Mouse (Mus musculus) embryonic facial prominence, embryonic 11.5 days (tissue): Measurements from ENCODE around the gene Mrgpra9. TPM values are rescaled to one million over a fixed set of nuclear protein-coding genes. Genes with fewer than 3 reads are reported as not detected.
"Not testable (repeated sequence)": the region's sequence is repeated elsewhere in the genome, so short reads cannot be mapped to it uniquely, and the experiment has no call there.

ENCODE experiments used
- ATAC-seq: fragments of 200-750 bp; cut with Nextera tagmentation; replicated peaks from 2 replicates; pipeline ENCODE4 v1.8.0; 2017; ENCODE audit warnings: low read depth; ENCODE audit not compliant: insufficient number of reproducible peaks, low FRiP score, low TSS enrichment
- DNase-seq: peaks from one replicate; pipeline ENCODE4 v3.0.0-alpha.2; 2015; ENCODE audit warnings: low spot score
- H3K27ac ChIP-seq: fragments of 300-500 bp; sonication (generic); replicated peaks from 2 replicates; pipeline ENCODE4 v1.5.1; 2014; ENCODE audit warnings: mild to moderate bottlenecking, low read depth, low read length, control low read depth
- H3K27me3 ChIP-seq: fragments of 300-500 bp; sonication (generic); 2 replicates; pipeline ENCODE4 v1.6.1; 2014; ENCODE audit warnings: mild to moderate bottlenecking, low read length, moderate library complexity, mixed read lengths; ENCODE audit not compliant: control insufficient read depth, insufficient read depth
- H3K36me3 ChIP-seq: fragments of 300-500 bp; sonication (generic); replicated peaks from 2 replicates; pipeline ENCODE4 v1.6.1; 2014; ENCODE audit warnings: low read depth, mild to moderate bottlenecking, low read length, moderate library complexity, mixed read lengths; ENCODE audit not compliant: control insufficient read depth, insufficient read depth
- H3K4me1 ChIP-seq: fragments of 300-500 bp; sonication (generic); 2 replicates; pipeline ENCODE4 v1.6.1; 2014; ENCODE audit warnings: low read length, mixed read lengths; ENCODE audit not compliant: control insufficient read depth, insufficient read depth
- H3K4me2 ChIP-seq: fragments of 300-500 bp; sonication (generic); 2 replicates; pipeline ENCODE4 v1.6.1; 2014; ENCODE audit warnings: low read depth, mild to moderate bottlenecking, control low read depth, low read length, moderate library complexity
- H3K4me3 ChIP-seq: fragments of 300-500 bp; sonication (generic); 2 replicates; pipeline ENCODE4 v1.5.1; 2014; ENCODE audit warnings: low read depth, low read length, control low read depth
- H3K9ac ChIP-seq: fragments of 300-500 bp; sonication (generic); replicated peaks from 2 replicates; pipeline ENCODE4 v1.6.1; 2014; ENCODE audit warnings: mild to moderate bottlenecking, control low read depth, low read length
- H3K9me3 ChIP-seq: fragments of 300-500 bp; sonication (generic); replicated peaks from 2 replicates; pipeline ENCODE4 v1.6.1; 2016; ENCODE audit warnings: mild to moderate bottlenecking, low read length, inconsistent platforms, mixed read lengths; ENCODE audit not compliant: control insufficient read depth
- WGBS: fragments of 180-500 bp; shearing (Covaris S2); extraction: QIAGEN DNeasy Blood & Tissue Kit; methylation state at CpG from one replicate; pipeline ENCODE4 v1.1.7; 2014; 5-methylcytosine and 5-hydroxymethylcytosine counted together
- polyA plus RNA-seq: library from polyadenylated mRNA; unstranded; fragments of >200 nt; fragmentation: Nextera tagmentation; extraction: Ambion mirVana; gene quantifications from 2 replicates; pipeline ENCODE4 v1.2.1, GENCODE M21; 2014

Mrgpra9 gene
- not detected in 2 replicates for polyA plus RNA-seq

DNA sequence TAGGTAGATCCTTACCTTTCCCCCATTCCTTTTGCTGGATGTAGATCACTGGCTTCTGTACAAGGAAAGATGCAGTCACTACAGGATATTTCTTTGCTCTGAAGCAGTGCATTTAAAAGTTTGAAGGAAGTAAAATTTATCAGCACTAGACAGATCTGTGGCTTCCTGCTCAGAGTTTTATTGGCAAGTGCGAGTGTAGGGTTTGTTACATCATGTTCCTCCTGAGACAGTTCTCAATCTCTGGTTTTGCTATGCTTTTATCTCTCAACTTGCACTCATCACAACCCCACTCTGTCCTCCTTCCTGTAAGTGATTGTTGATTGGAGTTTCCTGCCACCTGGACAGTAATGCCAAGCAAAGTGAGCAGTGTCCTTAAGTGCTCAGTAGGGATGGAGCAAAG lies at the start of gene Mrgpra9:
Gene Mrgpra9, minus strand, starts transcription at position 79 of the 400 bp plus-strand sequence.
- no peak within 1 kb of the TSS for H3K27ac ChIP-seq
- no peaks in the 10 kb centered on the region for H3K27me3 ChIP-seq
- no peak for ATAC-seq
- no peak for DNase-seq
- H3K4me3 ChIP-seq, result no peak within 1 kb of the TSS
- no peaks in the 10 kb centered on the region for H3K4me1 ChIP-seq
- no peaks in the 10 kb centered on the region for H3K9me3 ChIP-seq
- 70% methylated on average over 1 of the region's 1 CpGs for WGBS
- H3K36me3 ChIP-seq, result no peaks in the 10 kb centered on the region
- no peak within 1 kb of the TSS for H3K9ac ChIP-seq
- no peak within 1 kb of the TSS for H3K4me2 ChIP-seq

DNA sequence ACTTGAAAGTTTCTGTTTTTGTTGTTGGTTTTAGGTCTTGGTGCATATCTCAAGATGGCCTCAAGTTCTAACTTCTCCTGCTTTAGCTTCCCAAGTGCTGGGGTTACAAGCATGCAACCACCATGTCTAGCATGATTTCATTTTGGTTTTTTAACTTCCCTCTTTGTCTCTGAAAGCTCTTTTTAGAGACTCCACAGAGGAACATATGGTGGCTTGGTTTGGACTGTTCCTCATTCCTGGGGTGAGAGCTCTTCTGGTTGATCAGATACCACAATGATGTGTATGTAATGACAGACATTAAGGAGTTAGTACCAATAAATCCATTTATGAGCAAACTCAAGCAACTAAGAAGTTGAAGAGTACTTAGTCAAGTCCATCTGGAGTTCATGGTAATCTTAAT lies 47.0 kb upstream of the Mrgpra9 start:
- not testable (repeated sequence) for H3K9me3 ChIP-seq, H3K27me3 ChIP-seq, DNase-seq, H3K9ac ChIP-seq, H3K27ac ChIP-seq, H3K4me3 ChIP-seq, H3K4me1 ChIP-seq, ATAC-seq, H3K36me3 ChIP-seq, H3K4me2 ChIP-seq

DNA sequence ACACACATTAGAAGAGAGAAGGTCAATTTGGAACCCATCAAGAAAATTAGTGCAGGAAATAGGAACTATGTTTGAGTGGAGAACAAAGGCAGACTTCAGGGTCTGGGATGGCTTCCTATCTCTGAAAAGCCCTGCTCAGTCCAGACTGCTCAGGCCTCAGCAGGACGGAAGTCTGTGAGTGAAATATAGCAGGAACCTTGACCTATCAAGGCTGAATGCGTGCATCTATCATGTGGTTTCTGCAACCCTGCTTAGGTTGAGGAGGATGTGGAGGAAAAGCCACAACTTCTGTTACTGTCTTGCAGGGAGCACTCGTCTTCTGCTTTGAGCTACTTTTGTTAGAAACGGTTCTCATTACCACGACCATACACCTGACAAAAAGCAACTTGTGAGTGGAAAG lies 18.9 kb upstream of the Mrgpra9 start:
- ATAC-seq, DNase-seq, H3K9me3 ChIP-seq, H3K9ac ChIP-seq, H3K4me3 ChIP-seq, H3K4me1 ChIP-seq, H3K27ac ChIP-seq, H3K36me3 ChIP-seq, H3K27me3 ChIP-seq, H3K4me2 ChIP-seq: not testable (repeated sequence)
- WGBS, result 86% methylated on average over 5 of the region's 5 CpGs

DNA sequence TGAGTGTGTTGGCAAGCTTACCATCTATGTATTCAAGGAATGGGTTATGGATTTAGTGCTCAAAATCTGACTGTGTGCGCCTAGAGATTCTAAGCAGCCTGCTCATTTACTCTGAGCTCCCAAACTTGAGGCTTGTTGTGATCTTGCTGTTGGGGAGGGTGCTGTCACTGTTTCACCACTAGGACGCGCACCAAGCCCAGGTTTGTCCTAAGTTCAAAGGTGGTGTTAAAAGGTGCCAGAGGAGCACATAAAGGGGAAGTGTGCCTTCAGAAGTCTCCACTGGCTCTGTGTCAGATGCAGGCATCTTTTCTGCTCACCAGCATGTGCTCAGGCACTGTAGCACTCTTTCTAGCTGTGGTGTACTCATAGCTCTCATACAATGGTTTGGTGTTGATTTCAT lies 8.0 kb downstream of the Mrgpra9 start:
- no peaks in the 10 kb centered on the region for H3K27me3 ChIP-seq
- no peaks in the 10 kb centered on the region for H3K36me3 ChIP-seq
- no peak overlapping the region for H3K4me2 ChIP-seq
- H3K9ac ChIP-seq, result no peak overlapping the region
- no peak overlapping the region for H3K4me3 ChIP-seq
- ATAC-seq, result no peak
- H3K9me3 ChIP-seq, result no peaks in the 10 kb centered on the region
- no peak for DNase-seq
- WGBS, result 64% methylated on average over 3 of the region's 3 CpGs
- H3K27ac ChIP-seq, result no peak overlapping the region
- H3K4me1 ChIP-seq, result no peaks in the 10 kb centered on the region

DNA sequence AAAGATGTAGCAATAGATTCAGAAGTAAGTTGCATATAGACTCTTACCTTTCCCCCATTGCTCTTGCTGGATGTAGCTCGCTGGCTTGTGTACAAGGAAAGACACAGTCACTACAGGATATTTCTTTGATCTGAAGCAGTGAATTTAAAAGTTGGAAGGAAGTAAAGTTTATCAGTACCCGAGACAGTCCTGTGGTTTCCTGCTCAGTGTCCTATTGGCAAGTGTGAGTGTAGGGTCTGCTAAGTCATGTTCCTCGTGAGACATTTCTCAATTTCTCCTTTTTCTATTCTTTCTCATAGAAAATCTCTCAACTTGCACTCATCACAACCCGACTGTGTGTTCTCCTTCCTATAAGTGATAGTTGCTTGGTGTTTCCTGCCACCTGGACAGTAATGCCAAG lies 47.8 kb downstream of the Mrgpra9 start, which contains the start of gene Mrgpra6:
Gene Mrgpra6, minus strand, starts transcription at position 91 of the 400 bp plus-strand sequence.
- Histone ChIP-seq H3K9me3 (no peaks in the 10 kb centered on the region), H3K27me3 (no peaks in the 10 kb centered on the region), H3K27ac (no peak within 1 kb of the TSS), H3K4me2 (no peak within 1 kb of the TSS), H3K4me3 (no peak within 1 kb of the TSS), H3K4me1 (no peaks in the 10 kb centered on the region), H3K9ac (no peak within 1 kb of the TSS), H3K36me3 (no peaks in the 10 kb centered on the region)
- ATAC-seq (no peak), DNase-seq (no peak)
- WGBS, result 72% methylated on average over 4 of the region's 4 CpGs

DNA sequence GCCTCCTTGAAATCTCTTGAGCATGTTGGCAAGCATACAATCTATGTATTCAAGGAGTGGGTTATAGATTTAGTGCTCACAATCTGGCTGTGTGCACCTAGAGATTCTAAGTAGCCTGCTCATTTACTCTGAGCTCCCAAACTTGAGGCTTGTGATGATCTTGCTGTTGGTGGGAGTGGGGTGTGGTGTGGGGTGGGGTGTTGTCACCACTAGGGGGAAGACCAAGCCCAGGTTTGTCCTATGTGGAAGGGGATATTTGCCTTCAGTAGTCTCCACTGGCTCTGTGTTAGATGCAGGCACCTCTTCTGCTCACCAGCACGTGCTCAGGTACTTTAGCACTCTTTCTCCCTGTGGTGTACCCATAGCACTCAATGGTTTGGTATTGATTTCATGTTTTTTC lies 57.4 kb downstream of the Mrgpra9 start:
- ATAC-seq (no peak), DNase-seq (no peak)
- WGBS, result 68% methylated on average over 1 of the region's 1 CpGs
- no peak overlapping the region for H3K4me3 ChIP-seq
- no peak overlapping the region for H3K9ac ChIP-seq
- H3K9me3 ChIP-seq, result no peaks in the 10 kb centered on the region
- no peak overlapping the region for H3K27ac ChIP-seq
- no peaks in the 10 kb centered on the region for H3K27me3 ChIP-seq
- no peaks in the 10 kb centered on the region for H3K36me3 ChIP-seq
- no peaks in the 10 kb centered on the region for H3K4me1 ChIP-seq
- no peak overlapping the region for H3K4me2 ChIP-seq

Other genes starting within 250 kb of the Mrgpra9 start
- 13.5 and 14.5 TPM in 2 replicates for gene Spty2d1, start 244.4 kb downstream of the Mrgpra9 start, polyA plus RNA-seq
- gene Tmem86a, start 202.2 kb downstream of the Mrgpra9 start, polyA plus RNA-seq, result 11.6 and 12.3 TPM in 2 replicates
- 2.5 and 4.6 TPM in 2 replicates for gene Ptpn5, start 119.2 kb downstream of the Mrgpra9 start, polyA plus RNA-seq
- gene Mrgpra6, start 47.9 kb downstream of the Mrgpra9 start, polyA plus RNA-seq, result not detected in 2 replicates
- gene Mrgpra1, start 101.4 kb upstream of the Mrgpra9 start, polyA plus RNA-seq, result not detected in 2 replicates
- gene Mrgpra2a, start 199.3 kb upstream of the Mrgpra9 start, polyA plus RNA-seq, result not detected in 2 replicates